Mouse (Mus musculus) limb, embryonic 12.5 days (tissue): ENCODE measurements at regions not wholly inside any gene's neighbourhood (a gene's known extent, or its start where the extent isn't known, plus 50 kb on each side); places are given as distances from the start of the nearest gene placed in this dataset.

Experiments used
- ATAC-seq: fragments of 200-750 bp; cut with Nextera tagmentation; 2 replicates; pipeline ENCODE4 v1.8.0; 2017; ENCODE audit warnings: low read depth, moderate TSS enrichment; ENCODE audit not compliant: insufficient number of reproducible peaks, insufficient read depth, low FRiP score, low TSS enrichment
- H3K27ac ChIP-seq: fragments of 300-500 bp; sonication (generic); 2 replicates; pipeline ENCODE4 v1.5.1; 2016; ENCODE audit warnings: mild to moderate bottlenecking, moderate library complexity
- H3K27me3 ChIP-seq: fragments of 300-500 bp; sonication (generic); 2 replicates; pipeline ENCODE4 v1.6.1; 2016; ENCODE audit warnings: mild to moderate bottlenecking, moderate library complexity
- H3K36me3 ChIP-seq: fragments of 300-500 bp; sonication (generic); 2 replicates; pipeline ENCODE4 v1.6.1; 2016; ENCODE audit warnings: mild to moderate bottlenecking, moderate library complexity
- H3K4me1 ChIP-seq: fragments of 300-500 bp; sonication (generic); replicated peaks from 2 replicates; pipeline ENCODE4 v1.6.1; 2016
- H3K4me2 ChIP-seq: fragments of 300-500 bp; sonication (generic); 2 replicates; pipeline ENCODE4 v1.6.1; 2016; ENCODE audit warnings: mild to moderate bottlenecking, moderate library complexity
- H3K4me3 ChIP-seq: fragments of 300-500 bp; sonication (generic); replicated peaks from 2 replicates; pipeline ENCODE4 v1.5.1; 2016; ENCODE audit warnings: mild to moderate bottlenecking
- H3K9ac ChIP-seq: fragments of 300-500 bp; sonication (generic); replicated peaks from 2 replicates; pipeline ENCODE4 v1.6.1; 2016; ENCODE audit warnings: mild to moderate bottlenecking, moderate library complexity
- H3K9me3 ChIP-seq: fragments of 300-500 bp; sonication (generic); 2 replicates; pipeline ENCODE4 v1.6.1; 2016; ENCODE audit warnings: mild to moderate bottlenecking, moderate library complexity
- WGBS: fragments of 180-500 bp; shearing (Covaris S2); methylation state at CpG from one replicate; pipeline ENCODE4 v1.1.7; 2016; 5-methylcytosine and 5-hydroxymethylcytosine counted together

DNA sequence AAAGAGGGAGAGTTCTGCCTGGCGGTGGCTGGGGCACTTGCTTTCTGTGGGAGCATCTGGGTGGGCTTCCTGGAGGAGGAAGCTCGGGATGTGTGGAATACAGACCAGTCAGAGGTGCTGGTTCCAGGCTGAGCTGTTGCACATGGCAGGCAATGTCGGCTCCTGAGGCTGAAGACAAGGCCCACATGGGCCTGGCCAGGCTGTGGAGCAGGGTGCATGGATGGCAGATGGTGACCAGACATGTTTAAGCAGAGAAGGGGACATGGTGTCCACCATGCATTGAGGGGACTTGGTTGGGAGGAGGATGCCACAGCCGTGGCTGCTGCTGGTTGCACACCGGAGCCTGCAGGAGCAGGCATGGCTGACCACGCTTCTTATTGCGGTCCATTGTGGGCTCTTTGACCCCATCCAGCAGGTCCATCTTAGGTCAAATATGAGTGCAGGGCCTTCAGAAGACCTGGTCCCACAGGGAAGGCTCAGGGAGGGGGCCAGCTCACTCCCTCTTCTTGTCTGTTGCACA is 74.3 kb upstream of the Tmem189 start:
- H3K4me3 ChIP-seq = no peak overlapping the region
- no peak for ATAC-seq
- no peak overlapping the region for H3K9ac ChIP-seq
- H3K27ac ChIP-seq = no peak overlapping the region
- WGBS = 88% methylated on average over 7 of the region's 7 CpGs
- no peaks in the 10 kb centered on the region for H3K36me3 ChIP-seq
- no peaks in the 10 kb centered on the region for H3K27me3 ChIP-seq
- peaks cover 8% of the 10 kb centered on the region for H3K4me1 ChIP-seq
- H3K4me2 ChIP-seq = no peak overlapping the region
- H3K9me3 ChIP-seq = no peaks in the 10 kb centered on the region

DNA sequence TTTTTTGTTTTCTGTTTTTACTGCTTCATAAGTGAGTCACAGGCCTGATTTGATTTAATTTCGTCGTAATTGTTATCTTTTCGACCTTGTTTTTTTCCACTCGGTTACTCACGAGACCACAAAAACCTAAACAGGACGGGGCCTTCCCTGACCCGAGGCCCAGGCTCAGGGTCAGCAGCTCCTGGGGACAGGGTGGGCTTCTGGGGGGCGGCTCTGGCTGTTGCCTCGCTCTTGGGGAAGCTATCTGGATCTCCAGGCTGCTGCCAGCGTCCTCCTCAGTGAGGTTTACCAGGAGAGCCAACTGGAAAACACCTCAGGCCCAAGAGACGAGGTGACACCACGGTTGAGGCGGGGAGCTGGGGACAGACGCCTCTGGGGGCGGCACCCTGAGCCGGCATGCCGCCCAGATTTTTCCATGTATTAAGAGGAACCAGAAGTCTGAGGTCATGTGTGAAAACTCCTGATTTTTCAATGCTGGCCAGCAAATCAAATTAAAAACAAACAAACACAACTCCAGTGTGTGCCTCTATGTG is 71.8 kb upstream of the Tmem189 start:
- H3K4me3 ChIP-seq = no peak overlapping the region
- peaks cover 11% of the 10 kb centered on the region for H3K4me1 ChIP-seq
- no peak for ATAC-seq
- H3K27ac ChIP-seq = no peak overlapping the region
- no peak overlapping the region for H3K4me2 ChIP-seq
- no peaks in the 10 kb centered on the region for H3K27me3 ChIP-seq
- no peak overlapping the region for H3K9ac ChIP-seq
- WGBS = 75% methylated on average over 17 of the region's 17 CpGs
- H3K9me3 ChIP-seq = no peaks in the 10 kb centered on the region
- no peaks in the 10 kb centered on the region for H3K36me3 ChIP-seq

DNA sequence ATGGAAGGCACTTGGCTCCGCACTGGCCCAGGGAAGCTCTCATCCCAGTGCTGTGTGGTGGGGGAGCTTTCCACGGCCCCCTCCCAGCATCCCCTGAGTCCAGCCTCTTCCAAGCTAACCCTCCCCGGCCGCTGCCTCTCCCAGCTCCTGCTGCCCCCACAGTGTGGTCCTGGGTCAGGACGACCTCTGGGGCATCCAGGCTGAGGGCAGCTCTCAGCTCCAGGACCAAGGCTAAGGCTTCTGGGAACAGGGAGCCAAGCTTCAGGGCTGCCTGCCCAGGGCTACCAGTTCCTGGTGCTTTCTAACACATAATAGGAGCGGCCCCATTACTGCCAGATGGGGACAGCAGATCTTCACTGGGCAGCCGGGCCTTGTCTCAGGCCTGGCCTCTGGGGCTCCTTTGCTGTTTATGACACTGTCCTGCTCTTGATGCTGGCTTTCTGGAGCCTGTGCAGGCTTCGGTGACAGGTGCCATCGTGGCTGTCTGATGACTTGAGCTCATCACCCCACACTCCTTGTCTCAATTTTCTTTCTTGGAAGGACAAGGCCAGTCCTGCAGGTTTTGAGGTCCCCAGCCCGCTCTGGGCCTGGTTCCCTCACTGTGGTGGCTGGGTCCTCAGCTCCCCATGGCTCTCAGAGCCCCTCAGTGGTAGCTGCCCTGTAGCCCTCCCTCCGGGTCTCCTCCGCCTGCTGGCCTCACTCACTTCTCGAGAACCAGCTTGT is 71.2 kb upstream of the Tmem189 start:
- Histone ChIP-seq H3K27me3 (no peaks in the 10 kb centered on the region), H3K9me3 (no peaks in the 10 kb centered on the region), H3K27ac (no peak overlapping the region), H3K4me3 (no peak overlapping the region), H3K36me3 (no peaks in the 10 kb centered on the region), H3K4me2 (no peak overlapping the region), H3K9ac (no peak overlapping the region), H3K4me1 (peaks cover 11% of the 10 kb centered on the region)
- 70% methylated on average over 13 of the region's 13 CpGs for WGBS
- ATAC-seq = no peak

DNA sequence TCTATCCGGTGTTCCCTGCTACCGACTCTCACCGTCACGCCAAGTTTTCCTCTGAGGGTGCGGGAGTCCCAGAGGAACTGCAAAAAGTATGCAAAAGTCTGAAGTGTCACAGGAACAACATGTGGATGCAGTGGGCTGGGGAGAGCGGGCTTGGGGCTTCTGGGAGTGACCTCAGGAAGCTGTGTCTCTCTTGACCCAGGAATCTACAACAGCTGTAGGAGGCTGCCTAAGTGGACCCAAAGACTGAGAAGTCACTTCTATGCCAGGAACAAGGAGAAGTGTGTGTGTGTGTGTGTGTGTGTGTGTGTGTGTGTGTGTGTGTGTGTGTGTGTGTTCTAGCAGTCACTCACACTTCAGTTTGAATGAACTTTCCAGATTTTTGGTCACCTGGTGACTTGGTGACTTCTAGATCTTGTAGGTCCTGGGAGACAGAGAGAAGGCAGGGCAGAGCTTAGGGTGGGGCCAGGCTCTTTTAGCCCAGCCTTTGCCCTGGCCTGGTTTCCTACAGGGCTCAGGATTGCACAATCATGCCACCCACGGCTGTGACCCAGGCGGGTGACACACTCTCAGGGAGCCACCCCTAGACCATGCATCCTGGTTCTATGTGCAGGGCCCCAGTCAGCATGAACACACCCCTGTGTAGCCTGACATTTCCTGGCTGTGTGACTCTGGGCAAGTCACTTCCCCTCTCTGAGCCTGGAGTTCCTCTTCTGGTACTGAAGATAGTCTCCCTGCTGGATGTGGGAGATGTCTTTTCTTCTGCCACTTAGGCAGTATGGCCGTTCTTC is 70.2 kb upstream of the Tmem189 start:
- Histone ChIP-seq H3K27ac (no peak overlapping the region), H3K36me3 (no peaks in the 10 kb centered on the region), H3K27me3 (no peaks in the 10 kb centered on the region), H3K4me3 (no peak overlapping the region), H3K4me2 (no peak overlapping the region), H3K9ac (no peak overlapping the region), H3K9me3 (no peaks in the 10 kb centered on the region), H3K4me1 (peaks cover 5% of the 10 kb centered on the region)
- ATAC-seq = no peak
- WGBS = 90% methylated on average over 9 of the region's 9 CpGs

DNA sequence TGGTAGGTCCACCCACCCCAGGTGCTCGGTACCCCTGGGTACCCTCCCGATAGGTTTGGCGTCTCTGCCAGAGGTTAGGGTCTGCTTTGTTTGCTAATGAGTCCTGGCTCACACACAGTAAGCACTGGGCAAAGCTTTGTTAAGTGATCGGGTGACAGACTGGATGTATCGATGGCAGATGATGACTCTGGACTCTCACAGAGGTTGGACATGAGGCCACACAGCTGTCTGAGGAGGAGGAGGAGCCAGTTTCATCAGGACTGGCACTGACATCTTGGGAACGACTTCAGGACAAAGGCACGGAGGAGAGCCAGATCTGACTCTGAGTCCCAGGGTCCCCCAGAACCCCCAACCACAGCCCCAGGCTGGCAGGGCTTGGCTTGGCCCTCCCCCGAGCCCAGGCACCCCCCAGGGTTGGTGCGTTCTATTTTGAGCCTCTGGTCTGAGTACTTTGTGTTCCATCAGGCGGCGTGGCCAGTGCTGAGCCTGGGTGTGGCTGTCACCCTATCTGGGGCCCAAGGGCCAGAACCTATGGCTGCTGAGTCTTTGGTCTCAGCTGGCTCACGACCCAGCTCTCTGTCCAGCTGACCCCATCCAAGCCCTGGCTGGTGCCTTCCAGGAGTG is 67.6 kb upstream of the Tmem189 start:
- Histone ChIP-seq H3K9me3 (no peaks in the 10 kb centered on the region), H3K4me3 (no peak overlapping the region), H3K9ac (no peak overlapping the region), H3K36me3 (no peaks in the 10 kb centered on the region), H3K27ac (no peak overlapping the region), H3K4me2 (no peak overlapping the region), H3K4me1 (0 out of 2 replicates have a peak, but pooled peaks cover 3% of the 10 kb centered on the region), H3K27me3 (no peaks in the 10 kb centered on the region)
- no peak for ATAC-seq
- WGBS = 66% methylated on average over 12 of the region's 12 CpGs

DNA sequence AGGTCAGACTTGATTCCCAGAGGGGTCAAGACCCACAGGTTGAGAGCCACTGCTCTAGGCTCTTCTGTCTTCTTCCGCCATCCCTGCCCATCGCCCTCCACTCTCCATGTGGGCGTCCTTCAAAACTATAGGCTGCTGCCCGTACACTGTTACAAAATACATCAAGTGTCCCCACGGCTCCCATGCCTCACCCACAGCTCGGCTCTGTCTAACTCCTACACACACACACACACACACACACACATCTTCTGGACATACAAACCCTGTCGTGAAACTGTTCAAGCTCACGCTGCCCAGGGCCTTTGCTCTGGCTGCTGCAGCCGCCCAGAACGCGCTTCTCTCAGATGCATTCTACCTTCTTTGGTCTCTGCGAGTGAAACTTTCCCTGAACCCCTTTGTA is 67.1 kb upstream of the Tmem189 start:
- H3K36me3 ChIP-seq = no peaks in the 10 kb centered on the region
- WGBS = 83% methylated on average over 12 of the region's 12 CpGs
- H3K4me1 ChIP-seq = 0 out of 2 replicates have a peak, but pooled peaks cover 3% of the 10 kb centered on the region
- H3K4me2 ChIP-seq = no peak overlapping the region
- no peak overlapping the region for H3K4me3 ChIP-seq
- no peaks in the 10 kb centered on the region for H3K27me3 ChIP-seq
- no peak for ATAC-seq
- no peak overlapping the region for H3K27ac ChIP-seq
- H3K9me3 ChIP-seq = no peaks in the 10 kb centered on the region
- no peak overlapping the region for H3K9ac ChIP-seq

DNA sequence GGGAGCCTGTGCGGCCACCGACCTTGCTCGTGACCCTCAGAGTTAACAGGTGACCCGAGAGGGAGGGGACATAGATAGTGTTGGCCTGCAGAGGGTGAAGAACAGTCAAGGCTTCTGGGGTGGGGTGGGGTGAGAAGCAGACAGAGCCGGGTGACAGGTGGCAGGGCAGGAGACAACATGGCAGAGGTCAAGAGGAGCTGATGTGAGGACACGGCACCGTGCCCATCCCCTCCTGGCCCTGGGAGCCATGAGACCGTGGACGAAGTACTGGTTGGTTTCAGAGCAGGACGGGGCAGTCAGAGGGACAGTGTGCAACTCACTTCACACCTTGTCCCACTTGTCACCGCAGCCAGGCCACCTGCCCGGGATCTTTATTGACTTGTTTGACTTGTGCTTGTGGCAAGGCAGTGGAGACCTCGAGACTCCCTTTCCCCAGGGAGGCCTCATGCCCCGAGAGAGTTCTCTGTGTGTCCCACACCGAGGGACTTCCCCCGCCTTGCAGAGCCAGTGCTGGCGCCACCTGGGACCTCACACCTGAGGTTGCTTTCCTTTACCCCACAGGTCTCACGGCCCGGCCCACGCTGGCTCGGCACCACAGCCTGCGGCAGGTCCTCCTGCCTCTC is 65.4 kb upstream of the Tmem189 start:
- 81% methylated on average over 22 of the region's 22 CpGs for WGBS
- H3K9me3 ChIP-seq = no peaks in the 10 kb centered on the region
- no peaks in the 10 kb centered on the region for H3K27me3 ChIP-seq
- H3K9ac ChIP-seq = no peak overlapping the region
- H3K4me2 ChIP-seq = no peak overlapping the region
- no peak overlapping the region for H3K4me3 ChIP-seq
- no peak overlapping the region for H3K27ac ChIP-seq
- ATAC-seq = no peak
- 0 out of 2 replicates have a peak, but pooled peaks cover 3% of the 10 kb centered on the region for H3K4me1 ChIP-seq
- H3K36me3 ChIP-seq = no peaks in the 10 kb centered on the region

DNA sequence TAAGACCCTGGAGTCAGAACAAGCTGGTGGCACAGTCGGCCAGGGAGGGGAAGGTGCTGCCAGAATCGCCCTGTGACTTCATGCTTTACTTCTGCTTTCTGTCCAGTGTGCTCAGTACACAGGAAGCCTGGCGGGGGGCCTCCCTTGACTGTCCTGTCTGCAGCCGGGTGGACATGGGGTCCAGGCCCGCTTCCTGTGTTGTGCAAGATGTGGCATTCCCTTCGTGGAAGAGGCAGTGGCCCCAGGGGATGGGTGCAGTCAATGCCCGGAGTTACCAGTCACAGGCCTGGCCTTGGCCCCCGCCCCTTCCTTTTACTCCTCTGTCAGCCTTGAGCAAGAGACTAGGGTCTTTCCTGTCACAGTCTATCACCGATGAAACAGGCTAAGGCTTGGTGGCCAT is 64.3 kb upstream of the Tmem189 start:
- Histone ChIP-seq H3K4me2 (no peak overlapping the region), H3K9ac (no peak overlapping the region), H3K4me1 (0 out of 2 replicates have a peak, but pooled peaks cover 3% of the 10 kb centered on the region), H3K27me3 (no peaks in the 10 kb centered on the region), H3K4me3 (no peak overlapping the region), H3K9me3 (no peaks in the 10 kb centered on the region), H3K36me3 (no peaks in the 10 kb centered on the region), H3K27ac (no peak overlapping the region)
- 74% methylated on average over 9 of the region's 9 CpGs for WGBS
- no peak for ATAC-seq

DNA sequence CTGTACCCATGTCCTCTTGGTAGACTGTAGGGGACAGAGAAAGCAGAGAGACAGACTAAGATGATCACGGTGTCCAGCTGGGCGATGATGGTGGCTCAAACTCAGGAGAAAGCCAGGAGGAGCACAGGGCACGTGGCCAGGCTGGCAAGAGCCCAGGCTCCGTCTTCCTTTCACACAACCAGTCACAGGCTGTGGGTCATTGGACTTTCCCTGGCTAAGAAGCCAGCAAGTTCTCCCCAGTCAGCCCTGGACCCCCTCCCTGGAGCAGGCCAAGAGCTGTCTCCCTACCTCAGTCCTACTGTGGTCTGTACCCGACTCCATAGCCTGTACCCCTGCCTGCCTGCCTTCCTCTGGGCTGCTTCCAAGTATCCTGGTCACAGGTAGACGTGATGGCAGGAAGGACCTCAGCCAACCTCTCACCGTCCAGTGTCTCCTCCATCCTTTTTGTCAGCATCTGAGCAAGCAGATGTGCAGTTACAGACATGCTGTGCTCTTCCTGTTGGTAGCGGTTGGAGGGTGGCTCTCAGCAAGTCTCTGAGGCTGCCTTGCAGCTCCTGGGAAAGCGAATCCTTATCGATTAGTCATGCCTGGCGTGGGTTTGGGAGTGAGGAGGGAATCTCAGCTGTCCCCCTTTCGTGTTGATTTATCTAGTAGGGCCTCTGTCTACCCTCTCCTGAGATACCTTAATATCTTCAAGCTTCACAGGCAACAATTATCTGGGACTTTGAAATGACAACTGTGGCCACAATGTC is 63.4 kb upstream of the Tmem189 start:
- Histone ChIP-seq H3K9ac (no peak overlapping the region), H3K27ac (no peak overlapping the region), H3K4me3 (no peak overlapping the region), H3K36me3 (no peaks in the 10 kb centered on the region), H3K4me2 (no peak overlapping the region), H3K27me3 (no peaks in the 10 kb centered on the region), H3K9me3 (no peaks in the 10 kb centered on the region), H3K4me1 (0 out of 2 replicates have a peak, but pooled peaks cover 3% of the 10 kb centered on the region)
- 72% methylated on average over 12 of the region's 12 CpGs for WGBS
- ATAC-seq = no peak

DNA sequence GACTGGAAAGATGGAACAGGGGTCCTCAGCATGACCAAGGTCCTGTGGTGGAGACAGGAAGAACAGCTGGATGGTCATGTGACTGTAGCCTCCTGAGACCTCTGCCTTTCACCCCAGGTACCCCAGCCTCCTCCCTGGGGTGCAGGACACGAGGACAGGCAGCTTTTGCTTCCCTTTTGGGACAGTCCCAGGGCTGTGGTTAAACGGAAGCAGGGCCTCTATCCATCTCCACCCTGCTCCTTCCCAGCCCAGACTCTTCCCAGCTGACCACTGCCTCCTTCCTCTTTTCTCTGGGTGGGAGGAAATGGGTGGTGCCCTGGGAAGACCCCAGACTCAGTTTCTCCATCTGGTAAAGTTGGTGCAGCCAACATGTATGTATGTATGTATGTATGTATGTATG is 62.0 kb upstream of the Tmem189 start:
- H3K36me3 ChIP-seq = no peaks in the 10 kb centered on the region
- H3K27ac ChIP-seq = no peak overlapping the region
- no peaks in the 10 kb centered on the region for H3K27me3 ChIP-seq
- no peak overlapping the region for H3K4me2 ChIP-seq
- no peak for ATAC-seq
- H3K9me3 ChIP-seq = no peaks in the 10 kb centered on the region
- H3K4me3 ChIP-seq = no peak overlapping the region
- H3K4me1 ChIP-seq = 0 out of 2 replicates have a peak, but pooled peaks cover 3% of the 10 kb centered on the region
- WGBS = 80% methylated on average over 2 of the region's 2 CpGs
- no peak overlapping the region for H3K9ac ChIP-seq
